9 mouse cellular contexts compared by ENCODE assay signal in the genomic region with DNA sequence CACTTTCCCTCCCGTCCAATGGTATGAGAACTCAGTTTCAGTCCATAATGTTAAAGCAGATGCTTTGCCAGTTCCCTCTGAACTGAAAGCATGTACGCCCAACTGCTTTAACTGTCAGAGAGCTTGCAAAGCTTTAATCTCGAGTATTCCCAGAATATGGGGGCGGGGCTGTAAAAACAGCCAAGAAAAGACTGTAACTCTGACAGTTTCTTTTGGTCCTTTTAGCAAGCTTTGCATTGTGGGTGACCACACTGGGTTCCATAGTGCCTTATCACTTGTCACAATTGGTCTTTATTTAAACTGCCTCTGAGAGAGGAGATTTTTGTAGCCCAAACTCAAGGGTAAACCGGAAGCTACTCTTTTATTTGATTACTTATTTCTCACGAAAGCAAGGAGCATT. TPM values are rescaled to one million over a fixed set of nuclear protein-coding genes. Genes with fewer than 3 reads are reported as not detected.
DNase-seq lines count a peak whose midpoint lies in the region; ATAC-seq and TF ChIP-seq lines count a peak whose summit lies in the region.
"Had no signal": no experiment of that assay in that cellular context is flagged by ENCODE, and none has a peak within 500 bp of the region (broad histone marks: within the 10 kb centered on the region; RNA-seq: fewer than 3 reads in every experiment).

No protein-coding gene starts in this region.

- H3K9ac ChIP-seq in limb, embryonic 12.5 days (replicated peaks) = no peak overlapping the region
- H3K9ac ChIP-seq in intestine, embryonic 16.5 days (ENCODE audit: low read depth, low read length) = no peak overlapping the region
- no peak overlapping the region for H3K9ac ChIP-seq in stomach, embryonic 15.5 days
- H3K9ac ChIP-seq in forebrain, embryonic 16.5 days (replicated peaks; ENCODE audit: low read depth, low read length) = no peak overlapping the region
- H3K9ac ChIP-seq in hindbrain, postnatal 0 days (replicated peaks; ENCODE audit: low read length) = no peak overlapping the region

- ATAC-seq in limb, embryonic 12.5 days (ENCODE audit: insufficient number of reproducible peaks, insufficient read depth, low FRiP score, low TSS enrichment, low read depth) = no peak
- ATAC-seq in intestine, embryonic 16.5 days = no peak
- no peak for ATAC-seq in stomach, embryonic 15.5 days (ENCODE audit: insufficient read depth, low FRiP score, low read depth)
- no peak for ATAC-seq in forebrain, embryonic 16.5 days
- ATAC-seq in hindbrain, postnatal 0 days = no peak

- H3K9me3 ChIP-seq in limb, embryonic 12.5 days = no peaks in the 10 kb centered on the region
- H3K9me3 ChIP-seq in limb, embryonic 10.5 days (replicated peaks) = no peaks in the 10 kb centered on the region
- no peaks in the 10 kb centered on the region for H3K9me3 ChIP-seq in intestine, embryonic 16.5 days (ENCODE audit: control insufficient read depth, low read length)
- no peaks in the 10 kb centered on the region for H3K9me3 ChIP-seq in stomach, embryonic 15.5 days
- H3K9me3 ChIP-seq in forebrain, embryonic 16.5 days (ENCODE audit: control insufficient read depth, low read length) = no peaks in the 10 kb centered on the region
- no peaks in the 10 kb centered on the region for H3K9me3 ChIP-seq in hindbrain, postnatal 0 days (ENCODE audit: low read length)

- no peak overlapping the region for H3K27ac ChIP-seq in limb, embryonic 12.5 days
- no peak overlapping the region for H3K27ac ChIP-seq in limb, embryonic 10.5 days
- no peak overlapping the region for H3K27ac ChIP-seq in intestine, embryonic 16.5 days (ENCODE audit: low read length)
- no peak overlapping the region for H3K27ac ChIP-seq in stomach, embryonic 15.5 days
- no peak overlapping the region for H3K27ac ChIP-seq in forebrain, embryonic 16.5 days (ENCODE audit: low read length)
- H3K27ac ChIP-seq in hindbrain, postnatal 0 days = no peak overlapping the region

- 71% methylated on average over 6 of the region's 6 CpGs for WGBS in limb, embryonic 12.5 days
- WGBS in limb, embryonic 10.5 days = 78% methylated on average over 6 of the region's 6 CpGs
- WGBS in intestine, embryonic 16.5 days = 67% methylated on average over 6 of the region's 6 CpGs
- WGBS in stomach, embryonic 15.5 days = 48% methylated on average over 6 of the region's 6 CpGs
- WGBS in forebrain, embryonic 16.5 days = 63% methylated on average over 6 of the region's 6 CpGs
- 72% methylated on average over 6 of the region's 6 CpGs for WGBS in hindbrain, postnatal 0 days

- peaks cover 41% of the 10 kb centered on the region for H3K27me3 ChIP-seq in limb, embryonic 12.5 days
- peaks cover 46% of the 10 kb centered on the region for H3K27me3 ChIP-seq in limb, embryonic 10.5 days (ENCODE audit: low read depth, poor library complexity, severe bottlenecking)
- peaks cover 9% of the 10 kb centered on the region; the same call in 1 of the 2 replicates for H3K27me3 ChIP-seq in intestine, embryonic 16.5 days (replicated peaks; ENCODE audit: control insufficient read depth, insufficient read depth, low read length)
- peaks cover 9% of the 10 kb centered on the region; the same call in 1 of the 2 replicates for H3K27me3 ChIP-seq in stomach, embryonic 15.5 days (replicated peaks)
- H3K27me3 ChIP-seq in forebrain, embryonic 16.5 days (replicated peaks; ENCODE audit: control insufficient read depth, insufficient read depth, low read length) = peaks cover 34% of the 10 kb centered on the region
- peaks cover 6% of the 10 kb centered on the region; the same call in 1 of the 2 replicates for H3K27me3 ChIP-seq in hindbrain, postnatal 0 days (ENCODE audit: insufficient read depth, low read length)

- TF ChIP-seq CTCF in hindbrain, postnatal 0 days (IDR thresholded peaks at IDR 0.05; ENCODE audit: low read depth) = no peak

- no peaks in the 10 kb centered on the region for H3K36me3 ChIP-seq in limb, embryonic 12.5 days
- H3K36me3 ChIP-seq in limb, embryonic 10.5 days = no peaks in the 10 kb centered on the region
- H3K36me3 ChIP-seq in intestine, embryonic 16.5 days (ENCODE audit: control insufficient read depth, insufficient read depth, low read length) = no peaks in the 10 kb centered on the region
- H3K36me3 ChIP-seq in stomach, embryonic 15.5 days = no peaks in the 10 kb centered on the region
- no peaks in the 10 kb centered on the region for H3K36me3 ChIP-seq in forebrain, embryonic 16.5 days (ENCODE audit: control insufficient read depth, insufficient read depth)
- no peaks in the 10 kb centered on the region for H3K36me3 ChIP-seq in hindbrain, postnatal 0 days (ENCODE audit: insufficient read depth, low read length)

- peaks cover 27% of the 10 kb centered on the region for H3K4me1 ChIP-seq in limb, embryonic 12.5 days (replicated peaks)
- peaks cover 29% of the 10 kb centered on the region for H3K4me1 ChIP-seq in limb, embryonic 10.5 days
- H3K4me1 ChIP-seq in intestine, embryonic 16.5 days (ENCODE audit: control insufficient read depth, insufficient read depth, low read length) = peaks cover 23% of the 10 kb centered on the region
- H3K4me1 ChIP-seq in stomach, embryonic 15.5 days = peaks cover 28% of the 10 kb centered on the region
- H3K4me1 ChIP-seq in forebrain, embryonic 16.5 days (replicated peaks; ENCODE audit: control insufficient read depth, insufficient read depth, low read length) = peaks cover 32% of the 10 kb centered on the region
- peaks cover 17% of the 10 kb centered on the region; the same call in 1 of the 2 replicates for H3K4me1 ChIP-seq in hindbrain, postnatal 0 days (ENCODE audit: insufficient read depth, low read length)

- no peak for DNase-seq in limb, embryonic 10.5 days (ENCODE audit: low spot score)
- peak; percentile 54 for DNase-seq in c-Kit-positive CD71-positive TER-119-positive erythroid progenitor cells, embryonic 14.5 days (ENCODE audit: low spot score)
- no peak for DNase-seq in hindbrain, postnatal 0 days (ENCODE audit: low spot score)
- DNase-seq: cerebellum, postnatal 14 days; midbrain, embryonic 14.5 days had no signal

- 0 out of 2 replicates have a peak overlapping the region, but pooled peaks have one; percentile 3 for H3K4me2 ChIP-seq in limb, embryonic 12.5 days
- H3K4me2 ChIP-seq in intestine, embryonic 16.5 days (ENCODE audit: low read depth, low read length) = peak overlapping the region; percentile 2; the same call in 1 of the 2 replicates
- H3K4me2 ChIP-seq in stomach, embryonic 15.5 days = peak overlapping the region; percentile 13; the same call in 1 of the 2 replicates
- no peak overlapping the region for H3K4me2 ChIP-seq in forebrain, embryonic 16.5 days (ENCODE audit: low read length)
- H3K4me2 ChIP-seq in hindbrain, postnatal 0 days (ENCODE audit: low read depth, low read length) = no peak overlapping the region

- H3K4me3 ChIP-seq in limb, embryonic 12.5 days (replicated peaks) = no peak overlapping the region
- H3K4me3 ChIP-seq in limb, embryonic 10.5 days = no peak overlapping the region
- H3K4me3 ChIP-seq in intestine, embryonic 16.5 days (ENCODE audit: low read length) = no peak overlapping the region
- no peak overlapping the region for H3K4me3 ChIP-seq in stomach, embryonic 15.5 days (replicated peaks)
- no peak overlapping the region for H3K4me3 ChIP-seq in forebrain, embryonic 16.5 days (replicated peaks; ENCODE audit: low read length)
- no peak overlapping the region for H3K4me3 ChIP-seq in hindbrain, postnatal 0 days (ENCODE audit: low read length)

RNA-seq across cellular contexts. Expression of a gene that starts 4.1 kb away (rescaled TPM):
- polyA plus RNA-seq in limb, embryonic 12.5 days (2016; fragmentation: Nextera tagmentation; extraction: Ambion mirVana) = 1.8 and 2.3 TPM in 2 replicates
- 0.84 and 1.4 TPM in 2 replicates for polyA plus RNA-seq in limb, embryonic 10.5 days (2016; fragmentation: Nextera tagmentation; extraction: Ambion mirVana)
- 6.0 and 7.1 TPM in 2 replicates for polyA plus RNA-seq in intestine, embryonic 16.5 days (2015; fragmentation: Nextera tagmentation; extraction: Ambion mirVana)
- 5.0 and 6.1 TPM in 2 replicates for polyA plus RNA-seq in stomach, embryonic 15.5 days (2015; fragmentation: Nextera tagmentation; extraction: Ambion mirVana)
- 0.52 and 0.63 TPM in 2 replicates for polyA plus RNA-seq in forebrain, embryonic 16.5 days (2015; fragmentation: Nextera tagmentation; extraction: Ambion mirVana)
- total RNA-seq in hindbrain, postnatal 0 days (2014; rRNA removed) = 4.7 and 4.9 TPM in 2 replicates
- 3.0 and 3.3 TPM in 2 replicates for polyA plus RNA-seq in hindbrain, postnatal 0 days (2015; fragmentation: Nextera tagmentation; extraction: Ambion mirVana)

RNA-seq across cellular contexts. Expression of a gene that starts 54.6 kb away (rescaled TPM):
- polyA plus RNA-seq in limb, embryonic 12.5 days (2016; fragmentation: Nextera tagmentation; extraction: Ambion mirVana) = 38.1 and 40.9 TPM in 2 replicates
- polyA plus RNA-seq in limb, embryonic 10.5 days (2016; fragmentation: Nextera tagmentation; extraction: Ambion mirVana) = 35.4 and 37.2 TPM in 2 replicates
- 32.0 and 32.9 TPM in 2 replicates for polyA plus RNA-seq in intestine, embryonic 16.5 days (2015; fragmentation: Nextera tagmentation; extraction: Ambion mirVana)
- 36.5 and 37.8 TPM in 2 replicates for polyA plus RNA-seq in stomach, embryonic 15.5 days (2015; fragmentation: Nextera tagmentation; extraction: Ambion mirVana)
- 64.6 and 70.7 TPM in 2 replicates for polyA plus RNA-seq in forebrain, embryonic 16.5 days (2015; fragmentation: Nextera tagmentation; extraction: Ambion mirVana)
- 21.3 TPM in 2 replicates for total RNA-seq in hindbrain, postnatal 0 days (2014; rRNA removed)
- polyA plus RNA-seq in hindbrain, postnatal 0 days (2015; fragmentation: Nextera tagmentation; extraction: Ambion mirVana) = 39.3 and 44.9 TPM in 2 replicates

Comparison
In these comparisons a context has a peak if more than half of its experiments do, and no peak if none do; other contexts are left out.
1. H3K4me2 ChIP-seq: peak in limb, embryonic 12.5 days (single experiment), intestine, embryonic 16.5 days (single experiment) and stomach, embryonic 15.5 days (single experiment); none in forebrain, embryonic 16.5 days (single experiment) and hindbrain, postnatal 0 days (single experiment).